Mouse (Mus musculus) stomach, postnatal 0 days (tissue): ENCODE measurements at regions not wholly inside any gene's neighbourhood (a gene's known extent, or its start where the extent isn't known, plus 50 kb on each side); places are given as distances from the start of the nearest gene placed in this dataset.

Experiments
- ATAC-seq: fragments of 200-750 bp; cut with Nextera tagmentation; 2 replicates; pipeline ENCODE4 v1.8.0; 2017; ENCODE audit not compliant: low FRiP score, low TSS enrichment
- DNase-seq: peaks from one replicate; pipeline ENCODE4 v3.0.0-alpha.2; 2016; ENCODE audit warnings: low spot score
- H3K27ac ChIP-seq: fragments of 300-500 bp; sonication (generic); replicated peaks from 2 replicates; pipeline ENCODE4 v1.5.1; 2014; ENCODE audit warnings: mild to moderate bottlenecking, control low read depth
- H3K27me3 ChIP-seq: fragments of 300-500 bp; sonication (generic); 2 replicates; pipeline ENCODE4 v1.6.1; 2014; ENCODE audit warnings: low read length; ENCODE audit not compliant: control insufficient read depth, insufficient read depth
- H3K36me3 ChIP-seq: fragments of 300-500 bp; sonication (generic); 2 replicates; pipeline ENCODE4 v1.6.1; 2014; ENCODE audit warnings: low read length, mixed read lengths; ENCODE audit not compliant: control insufficient read depth, insufficient read depth
- H3K4me1 ChIP-seq: fragments of 300-500 bp; sonication (generic); replicated peaks from 2 replicates; pipeline ENCODE4 v1.6.1; 2014; ENCODE audit warnings: antibody characterized with exemption; ENCODE audit not compliant: control insufficient read depth, insufficient read depth
- H3K4me2 ChIP-seq: fragments of 300-500 bp; sonication (generic); replicated peaks from 2 replicates; pipeline ENCODE4 v1.6.1; 2014; ENCODE audit warnings: low read depth, mild to moderate bottlenecking, control low read depth, moderate library complexity
- H3K4me3 ChIP-seq: fragments of 300-500 bp; sonication (generic); 2 replicates; pipeline ENCODE4 v1.5.1; 2014; ENCODE audit warnings: low read depth, low read length, control low read depth
- H3K9ac ChIP-seq: fragments of 300-500 bp; sonication (generic); 2 replicates; pipeline ENCODE4 v1.6.1; 2014; ENCODE audit warnings: mild to moderate bottlenecking, low read length, control low read depth, mixed read lengths
- H3K9me3 ChIP-seq: fragments of 300-500 bp; sonication (generic); 2 replicates; pipeline ENCODE4 v1.6.1; 2016; ENCODE audit warnings: low read length; ENCODE audit not compliant: control insufficient read depth
- CTCF ChIP-seq: IDR thresholded peaks from 2 replicates; pipeline ENCODE4 v1.5.1; 2016; ENCODE audit warnings: antibody characterized with exemption, low read depth, mild to moderate bottlenecking, moderate library complexity
- EP300 ChIP-seq: optimal IDR thresholded peaks from 2 replicates; pipeline ENCODE3; 2016; ENCODE audit warnings: antibody characterized with exemption
- WGBS: fragments of 180-500 bp; shearing (Covaris S2); extraction: QIAGEN DNeasy Blood & Tissue Kit; methylation state at CpG from one replicate; pipeline ENCODE4 v1.1.7; 2014; 5-methylcytosine and 5-hydroxymethylcytosine counted together

DNA sequence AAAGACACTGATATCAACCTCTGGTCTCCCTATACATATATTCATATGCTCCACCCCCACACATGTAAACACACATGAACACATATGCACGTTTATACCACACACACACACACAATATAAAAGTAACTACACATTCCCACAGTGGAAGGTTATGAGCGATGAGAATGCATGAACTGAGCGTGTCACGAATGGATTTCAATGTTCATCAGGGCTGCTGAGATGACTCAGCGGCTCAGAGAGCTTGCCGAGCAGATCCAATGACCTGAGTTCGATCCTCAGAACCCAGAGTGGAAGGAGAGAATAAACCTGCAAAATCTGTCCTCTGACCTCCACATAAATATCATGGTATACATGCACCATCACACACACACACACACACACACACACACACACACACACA lies 77.3 kb downstream of the Vegfa start:
- Histone ChIP-seq H3K9me3 (no peaks in the 10 kb centered on the region), H3K4me3 (no peak overlapping the region), H3K9ac (no peak overlapping the region), H3K36me3 (no peaks in the 10 kb centered on the region), H3K4me2 (no peak overlapping the region), H3K27me3 (no peaks in the 10 kb centered on the region), H3K4me1 (no peaks in the 10 kb centered on the region), H3K27ac (no peak overlapping the region)
- ATAC-seq = no peak
- no peak for TF ChIP-seq CTCF
- no peak for TF ChIP-seq EP300
- DNase-seq = no peak
- WGBS = 74% methylated on average over 7 of the region's 7 CpGs

- H3K36me3 ChIP-seq = no peaks in the 10 kb centered on the region
- H3K9me3 ChIP-seq = no peaks in the 10 kb centered on the region
- no peak overlapping the region for H3K4me3 ChIP-seq
- H3K9ac ChIP-seq = no peak overlapping the region
- 73% methylated on average over 8 of the region's 8 CpGs for WGBS
- DNase-seq = no peak
- H3K27ac ChIP-seq = no peak overlapping the region
- H3K27me3 ChIP-seq = no peaks in the 10 kb centered on the region
- no peak for ATAC-seq
- H3K4me2 ChIP-seq = no peak overlapping the region
- TF ChIP-seq CTCF (no peak), EP300 (no peak)
- H3K4me1 ChIP-seq = no peaks in the 10 kb centered on the region
Observed at GRCm38 (mm10) chr17:45953523-45953922, 78.6 kb downstream of the Vegfa start.

DNA sequence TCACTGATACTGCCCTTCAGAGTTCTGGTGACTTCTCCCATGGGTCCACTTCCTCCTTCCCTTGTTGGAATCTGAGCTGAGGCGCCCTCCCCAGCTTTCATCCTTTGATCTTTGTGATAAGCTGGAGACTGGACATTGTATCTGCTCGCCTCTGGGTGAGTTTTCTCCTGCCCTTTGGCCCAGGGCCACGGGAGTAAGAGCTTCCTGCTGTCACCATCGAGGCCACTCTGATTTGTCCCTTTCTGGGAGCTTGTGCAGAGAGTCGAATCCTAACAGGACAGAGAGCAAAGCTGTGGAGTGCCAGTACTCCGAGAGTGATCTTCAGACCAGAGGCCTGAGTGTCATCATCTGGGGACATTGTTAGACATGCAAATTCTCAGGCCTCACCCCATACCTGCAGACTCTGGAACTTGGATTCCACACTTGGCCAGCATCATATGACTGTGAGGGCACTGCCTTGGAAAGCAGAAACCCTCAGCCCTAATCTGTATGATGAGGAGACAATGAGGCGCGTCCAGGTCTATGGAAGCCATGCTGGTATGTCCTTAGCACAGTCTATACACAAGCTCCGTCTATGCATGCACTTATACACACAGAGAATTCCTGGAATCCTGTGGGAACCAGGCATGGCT lies 81.5 kb downstream of the Vegfa start:
- H3K4me2 ChIP-seq = no peak overlapping the region
- no peaks in the 10 kb centered on the region for H3K27me3 ChIP-seq
- ATAC-seq (0 out of 2 replicates have a peak, but pooled peaks have one; percentile 41), DNase-seq (no peak)
- no peaks in the 10 kb centered on the region for H3K4me1 ChIP-seq
- WGBS = 55% methylated on average over 9 of the region's 9 CpGs
- no peak overlapping the region for H3K27ac ChIP-seq
- H3K9ac ChIP-seq = no peak overlapping the region
- TF ChIP-seq CTCF (no peak), EP300 (no peak)
- H3K9me3 ChIP-seq = no peaks in the 10 kb centered on the region
- H3K36me3 ChIP-seq = no peaks in the 10 kb centered on the region
- H3K4me3 ChIP-seq = no peak overlapping the region

- Histone ChIP-seq H3K9ac (no peak overlapping the region), H3K4me3 (no peak overlapping the region), H3K9me3 (no peaks in the 10 kb centered on the region), H3K4me2 (no peak overlapping the region), H3K4me1 (no peaks in the 10 kb centered on the region), H3K27me3 (no peaks in the 10 kb centered on the region), H3K27ac (no peak overlapping the region), H3K36me3 (no peaks in the 10 kb centered on the region)
- DNase-seq = no peak
- no peak for TF ChIP-seq EP300
- no peak for TF ChIP-seq CTCF
- 83% methylated on average over 6 of the region's 6 CpGs for WGBS
- no peak for ATAC-seq
Observed at GRCm38 (mm10) chr17:45949141-45949540, 83.0 kb downstream of the Vegfa start.

DNA sequence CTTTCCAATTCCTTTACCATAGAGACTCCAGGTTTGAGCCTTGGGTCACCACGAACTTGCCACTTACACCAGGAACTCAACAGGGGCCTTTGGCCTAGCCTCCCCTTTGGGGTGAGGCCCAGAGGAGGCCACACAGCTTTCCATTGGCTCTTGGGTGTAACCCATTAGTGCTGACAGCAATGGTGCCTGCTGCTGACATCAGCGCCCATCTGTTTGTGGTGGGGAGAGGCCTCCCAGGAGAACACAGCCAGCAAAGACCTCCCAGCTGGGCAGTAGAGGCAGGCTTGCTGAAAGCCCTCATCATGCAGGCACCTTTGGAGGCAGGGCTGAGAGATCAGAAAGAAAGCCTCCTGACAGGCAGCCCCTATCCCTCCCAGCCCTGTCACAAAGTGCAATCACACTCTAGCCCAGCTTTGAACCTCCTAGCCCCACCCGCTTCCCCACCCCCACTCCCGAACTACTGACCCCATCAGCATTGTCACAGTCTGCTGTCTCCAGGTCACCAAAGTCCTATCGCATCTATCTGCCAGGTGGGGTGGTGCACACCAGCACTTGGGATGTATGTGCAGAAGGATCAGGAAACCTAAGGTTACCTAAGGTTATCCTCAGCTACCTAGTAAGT lies 83.7 kb downstream of the Vegfa start:
- H3K36me3 ChIP-seq = no peaks in the 10 kb centered on the region
- 60% methylated on average over 5 of the region's 5 CpGs for WGBS
- H3K9me3 ChIP-seq = no peaks in the 10 kb centered on the region
- H3K4me1 ChIP-seq = no peaks in the 10 kb centered on the region
- ATAC-seq (no peak), DNase-seq (no peak)
- H3K9ac ChIP-seq = no peak overlapping the region
- no peak overlapping the region for H3K27ac ChIP-seq
- TF ChIP-seq CTCF (no peak), EP300 (no peak)
- H3K4me2 ChIP-seq = no peak overlapping the region
- H3K27me3 ChIP-seq = no peaks in the 10 kb centered on the region
- H3K4me3 ChIP-seq = no peak overlapping the region

- H3K9ac ChIP-seq = no peak overlapping the region
- no peaks in the 10 kb centered on the region for H3K9me3 ChIP-seq
- no peak overlapping the region for H3K4me2 ChIP-seq
- H3K27ac ChIP-seq = no peak overlapping the region
- H3K4me1 ChIP-seq = no peaks in the 10 kb centered on the region
- no peak for ATAC-seq
- TF ChIP-seq CTCF = no peak
- no peak for TF ChIP-seq EP300
- H3K36me3 ChIP-seq = no peaks in the 10 kb centered on the region
- H3K4me3 ChIP-seq = no peak overlapping the region
- 78% methylated on average over 3 of the region's 3 CpGs for WGBS
- H3K27me3 ChIP-seq = no peaks in the 10 kb centered on the region
- no peak for DNase-seq
Observed at GRCm38 (mm10) chr17:45945005-45945404, 87.2 kb downstream of the Vegfa start.
